Mouse (Mus musculus) liver, embryonic 16.5 days (tissue): ENCODE measurements around the gene Olfml2a. TPM values are rescaled to one million over a fixed set of nuclear protein-coding genes. Genes with fewer than 3 reads are reported as not detected.

Source experiments
- ATAC-seq: fragments of 200-750 bp; cut with Nextera tagmentation; 2 replicates; pipeline ENCODE4 v1.8.0; 2017; ENCODE audit warnings: low read depth, mild to moderate bottlenecking, moderate number of reproducible peaks, moderate library complexity
- H3K27ac ChIP-seq: fragments of 300-500 bp; sonication (generic); 2 replicates; pipeline ENCODE4 v1.5.1; 2014; ENCODE audit warnings: mild to moderate bottlenecking, low read length
- H3K27me3 ChIP-seq: fragments of 300-500 bp; sonication (generic); 2 replicates; pipeline ENCODE4 v1.6.1; 2014; ENCODE audit warnings: low read depth, low read length, mixed read lengths; ENCODE audit not compliant: control insufficient read depth, insufficient read depth
- H3K36me3 ChIP-seq: fragments of 300-500 bp; sonication (generic); 2 replicates; pipeline ENCODE4 v1.6.1; 2014; ENCODE audit warnings: mild to moderate bottlenecking; ENCODE audit not compliant: control insufficient read depth, insufficient read depth
- H3K4me1 ChIP-seq: fragments of 300-500 bp; sonication (generic); 2 replicates; pipeline ENCODE4 v1.6.1; 2014; ENCODE audit warnings: low read depth, low read length, mixed read lengths; ENCODE audit not compliant: control insufficient read depth
- H3K4me2 ChIP-seq: fragments of 300-500 bp; sonication (generic); 2 replicates; pipeline ENCODE4 v1.6.1; 2014; ENCODE audit warnings: low read depth, low read length, mixed read lengths
- H3K4me3 ChIP-seq: fragments of 300-500 bp; sonication (generic); 2 replicates; pipeline ENCODE4 v1.5.1; 2014; ENCODE audit warnings: low read depth, mild to moderate bottlenecking, low read length
- H3K9ac ChIP-seq: fragments of 300-500 bp; sonication (generic); 2 replicates; pipeline ENCODE4 v1.6.1; 2014; ENCODE audit warnings: low read depth, low read length
- H3K9me3 ChIP-seq: fragments of 300-500 bp; sonication (generic); replicated peaks from 2 replicates; pipeline ENCODE4 v1.6.1; 2016; ENCODE audit warnings: low read length; ENCODE audit not compliant: control insufficient read depth
- WGBS: fragments of 180-500 bp; shearing (Covaris S2); extraction: QIAGEN DNeasy Blood & Tissue Kit; methylation state at CpG from one replicate; pipeline ENCODE4 v1.1.7; 2014; ENCODE audit not compliant: insufficient replicate concordance; 5-methylcytosine and 5-hydroxymethylcytosine counted together
- polyA plus RNA-seq: library from polyadenylated mRNA; unstranded; fragments of >200 nt; fragmentation: Nextera tagmentation; extraction: Ambion mirVana; gene quantifications from 2 replicates; pipeline ENCODE4 v1.2.1, GENCODE M21; 2015

Olfml2a gene
- polyA plus RNA-seq, 1 experiment from 2014 or later: 0.19 TPM

- Histone ChIP-seq H3K4me1 (peaks cover 11% of the 10 kb centered on the region), H3K4me2 (no peak overlapping the region), H3K36me3 (no peaks in the 10 kb centered on the region), H3K9ac (no peak overlapping the region), H3K4me3 (no peak overlapping the region), H3K27me3 (peaks cover 26% of the 10 kb centered on the region), H3K9me3 (no peaks in the 10 kb centered on the region), H3K27ac (no peak overlapping the region)
- ATAC-seq: no peak
- 39% methylated on average over 3 of the region's 3 CpGs for WGBS
These were observed 8.3 kb upstream of the Olfml2a start for GRCm38 (mm10) chr2:38923471-38923870.

- Histone ChIP-seq H3K9ac (no peak overlapping the region), H3K4me1 (peaks cover 11% of the 10 kb centered on the region), H3K4me3 (no peak overlapping the region), H3K27me3 (peaks cover 26% of the 10 kb centered on the region), H3K36me3 (no peaks in the 10 kb centered on the region), H3K27ac (no peak overlapping the region), H3K4me2 (no peak overlapping the region), H3K9me3 (no peaks in the 10 kb centered on the region)
- no peak for ATAC-seq
- WGBS: 56% methylated on average over 2 of the region's 2 CpGs
These were observed 7.9 kb upstream of the Olfml2a start for GRCm38 (mm10) chr2:38923911-38924310.

DNA sequence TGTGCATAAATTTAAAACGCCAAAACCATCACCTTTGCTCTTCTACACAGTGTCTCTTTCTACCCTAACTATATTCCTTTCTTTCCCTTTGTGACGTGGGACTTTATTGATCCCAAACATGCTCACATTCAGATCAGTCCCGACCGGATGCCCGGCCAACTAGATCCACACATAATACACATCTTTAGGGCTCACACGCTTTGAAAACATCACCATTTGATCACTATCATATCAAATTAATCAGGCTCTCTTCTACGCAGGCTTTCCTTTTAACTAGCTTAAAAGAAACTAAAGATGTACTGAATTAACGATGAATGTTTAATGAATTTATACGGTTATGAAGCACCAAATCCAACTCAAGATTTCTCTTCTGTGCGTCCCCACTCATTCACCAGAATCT, 7.2 kb upstream of the Olfml2a start:
- Histone ChIP-seq H3K4me3 (peak overlapping the region; percentile 85), H3K27me3 (peaks cover 26% of the 10 kb centered on the region), H3K27ac (no peak overlapping the region), H3K4me1 (peaks cover 11% of the 10 kb centered on the region), H3K9ac (no peak overlapping the region), H3K9me3 (no peaks in the 10 kb centered on the region), H3K4me2 (peak overlapping the region; percentile 97), H3K36me3 (no peaks in the 10 kb centered on the region)
- 16% methylated on average over 10 of the region's 10 CpGs for WGBS
- no peak for ATAC-seq

- Histone ChIP-seq H3K4me2 (peak overlapping the region; percentile 97), H3K4me1 (peaks cover 11% of the 10 kb centered on the region), H3K27ac (0 out of 2 replicates have a peak overlapping the region, but pooled peaks have one; percentile 14), H3K9ac (peak overlapping the region; percentile 64), H3K36me3 (no peaks in the 10 kb centered on the region), H3K4me3 (peak overlapping the region; percentile 85), H3K27me3 (peaks cover 26% of the 10 kb centered on the region), H3K9me3 (no peaks in the 10 kb centered on the region)
- ATAC-seq: peak; percentile 12
- under 1% methylated on average over 51 of the region's 51 CpGs for WGBS
These were observed 6.4 kb upstream of the Olfml2a start for GRCm38 (mm10) chr2:38925171-38926080.

DNA sequence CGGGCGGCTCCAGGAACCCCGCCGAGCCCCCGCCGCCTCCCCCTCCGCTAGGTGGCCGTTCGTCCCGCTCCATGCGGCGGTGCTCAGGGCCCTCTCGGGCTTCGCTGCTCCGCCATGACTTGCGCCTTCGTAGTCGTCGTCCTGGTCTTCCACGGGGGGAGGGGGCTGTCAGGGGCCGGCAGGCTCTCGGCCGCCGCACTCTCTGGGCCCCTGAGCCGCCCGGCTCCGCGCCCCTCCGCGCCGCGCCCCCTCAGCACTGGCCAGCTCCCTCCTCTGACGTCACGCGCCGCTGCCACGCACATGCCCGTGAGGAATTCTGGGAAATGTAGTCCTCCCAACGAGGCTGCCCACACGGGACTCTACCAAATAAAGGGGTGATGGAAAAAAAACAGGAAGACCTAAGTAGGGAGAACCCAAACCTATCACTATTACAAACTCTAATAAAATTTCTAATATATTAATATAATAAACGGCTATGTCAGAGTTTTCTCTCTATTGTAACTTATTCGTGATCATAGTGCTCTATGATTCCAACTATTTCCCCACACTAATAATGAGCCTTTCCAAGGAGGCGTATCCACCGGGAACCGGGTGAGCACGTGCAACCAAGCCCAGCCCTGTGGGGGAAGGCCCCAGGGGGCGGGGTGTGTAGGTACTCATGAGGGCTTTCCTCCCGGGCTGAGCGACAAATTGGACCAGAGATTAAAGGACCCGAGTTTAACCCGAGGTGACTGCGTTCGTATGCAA, 5.5 kb upstream of the Olfml2a start:
- H3K9me3 ChIP-seq: no peaks in the 10 kb centered on the region
- no peaks in the 10 kb centered on the region for H3K36me3 ChIP-seq
- peak overlapping the region; percentile 85 for H3K4me3 ChIP-seq
- H3K4me1 ChIP-seq: peaks cover 12% of the 10 kb centered on the region
- peak overlapping the region; percentile 37; the same call in 1 of the 2 replicates for H3K27ac ChIP-seq
- H3K9ac ChIP-seq: peak overlapping the region; percentile 64
- peaks cover 26% of the 10 kb centered on the region for H3K27me3 ChIP-seq
- under 1% methylated on average over 51 of the region's 53 CpGs for WGBS
- H3K4me2 ChIP-seq: peak overlapping the region; percentile 97
- ATAC-seq: peak; percentile 96

DNA sequence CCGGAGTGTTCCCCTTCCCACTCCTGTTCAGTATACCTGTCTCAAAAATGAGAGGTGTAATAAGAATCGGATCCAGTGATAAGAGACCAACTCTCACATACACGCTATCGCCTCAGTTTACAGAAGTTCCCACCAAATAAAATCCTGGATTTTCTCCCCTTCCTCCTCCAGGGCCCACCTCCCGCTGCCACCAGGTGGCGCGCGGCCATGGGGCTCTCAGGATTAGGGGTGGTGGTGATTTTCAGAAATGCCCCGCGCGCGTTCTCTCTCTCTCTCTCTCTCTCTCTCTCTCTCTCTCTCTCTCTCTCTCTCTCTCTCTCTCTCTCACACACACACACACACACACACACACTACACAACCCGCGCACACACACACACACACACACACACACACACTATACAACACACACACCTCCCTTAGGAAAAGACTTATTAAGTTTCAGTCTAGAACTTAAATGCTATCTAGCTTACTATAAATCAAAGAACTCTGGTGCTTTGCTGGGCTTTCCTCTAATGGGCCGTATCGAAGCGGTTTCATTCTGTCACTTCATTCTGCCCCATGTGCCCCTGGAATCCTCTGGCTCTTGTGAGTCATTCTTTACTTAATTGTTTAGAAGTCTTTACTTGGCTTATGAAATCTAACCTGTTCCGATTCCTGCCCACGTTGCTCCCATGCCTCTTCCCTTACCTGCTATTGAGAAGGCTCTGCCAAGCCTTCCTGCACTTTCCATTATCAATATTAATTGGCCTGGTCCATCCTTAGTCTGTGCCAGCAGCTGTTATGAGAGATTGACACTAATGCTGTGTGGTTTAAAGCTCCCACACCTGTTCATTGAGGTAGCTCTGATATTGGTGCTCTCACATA, 4.4 kb upstream of the Olfml2a start, which contains the start of gene Nr6a1:
Gene Nr6a1, minus strand, starts transcription at position 574 of the 865 bp plus-strand sequence.
- H3K27ac ChIP-seq: peak within 1 kb of the TSS; percentile 2; the same call in 1 of the 2 replicates
- peaks cover 22% of the 10 kb centered on the region for H3K4me1 ChIP-seq
- peaks cover 26% of the 10 kb centered on the region for H3K27me3 ChIP-seq
- peak within 1 kb of the TSS; percentile 97 for H3K4me2 ChIP-seq
- peak within 1 kb of the TSS; percentile 57 for H3K4me3 ChIP-seq
- WGBS: 8% methylated on average over 19 of the region's 19 CpGs
- no peak; the same call in 1 of the 2 replicates for ATAC-seq
- no peaks in the 10 kb centered on the region for H3K9me3 ChIP-seq
- no peak within 1 kb of the TSS for H3K9ac ChIP-seq
- H3K36me3 ChIP-seq: no peaks in the 10 kb centered on the region

GRCm38 (mm10) chr2:38930269-38930668, 1.5 kb upstream of the Olfml2a start:
- H3K4me3 ChIP-seq: no peak overlapping the region
- peaks cover 22% of the 10 kb centered on the region for H3K4me1 ChIP-seq
- no peak overlapping the region for H3K4me2 ChIP-seq
- ATAC-seq: no peak
- H3K9me3 ChIP-seq: no peaks in the 10 kb centered on the region
- H3K36me3 ChIP-seq: no peaks in the 10 kb centered on the region
- H3K9ac ChIP-seq: no peak overlapping the region
- 56% methylated on average over 2 of the region's 2 CpGs for WGBS
- no peak overlapping the region for H3K27ac ChIP-seq
- peaks cover 8% of the 10 kb centered on the region for H3K27me3 ChIP-seq

DNA sequence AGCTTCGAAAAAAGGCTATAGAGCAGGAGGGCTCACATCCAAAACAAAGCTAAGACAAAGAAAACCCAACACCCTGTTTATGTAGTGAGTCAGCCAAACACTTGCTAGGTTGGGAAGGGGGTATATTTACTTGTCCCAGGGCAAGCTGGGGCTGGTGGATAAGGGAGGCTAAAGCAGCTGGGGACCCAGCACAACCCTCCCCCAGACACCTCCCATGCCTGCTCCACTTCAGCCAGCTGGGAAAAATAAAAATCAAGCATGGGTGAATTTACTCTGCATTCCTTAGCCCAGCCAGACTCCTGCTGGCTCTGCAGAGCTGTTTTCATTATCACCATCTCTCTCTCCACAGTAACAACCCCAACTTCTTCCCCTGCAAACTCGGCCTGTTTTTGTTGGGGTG, 2.2 kb downstream of the Olfml2a start:
- Histone ChIP-seq H3K36me3 (no peaks in the 10 kb centered on the region), H3K4me2 (no peak overlapping the region), H3K4me3 (no peak overlapping the region), H3K4me1 (peaks cover 17% of the 10 kb centered on the region), H3K27ac (no peak overlapping the region), H3K9me3 (no peaks in the 10 kb centered on the region), H3K9ac (no peak overlapping the region), H3K27me3 (no peaks in the 10 kb centered on the region)
- WGBS: 33% methylated on average over 2 of the region's 2 CpGs
- ATAC-seq: no peak
